Mouse (Mus musculus): ENCODE measurements around the gene Mmp8.

Gene Mmp8

DNA sequence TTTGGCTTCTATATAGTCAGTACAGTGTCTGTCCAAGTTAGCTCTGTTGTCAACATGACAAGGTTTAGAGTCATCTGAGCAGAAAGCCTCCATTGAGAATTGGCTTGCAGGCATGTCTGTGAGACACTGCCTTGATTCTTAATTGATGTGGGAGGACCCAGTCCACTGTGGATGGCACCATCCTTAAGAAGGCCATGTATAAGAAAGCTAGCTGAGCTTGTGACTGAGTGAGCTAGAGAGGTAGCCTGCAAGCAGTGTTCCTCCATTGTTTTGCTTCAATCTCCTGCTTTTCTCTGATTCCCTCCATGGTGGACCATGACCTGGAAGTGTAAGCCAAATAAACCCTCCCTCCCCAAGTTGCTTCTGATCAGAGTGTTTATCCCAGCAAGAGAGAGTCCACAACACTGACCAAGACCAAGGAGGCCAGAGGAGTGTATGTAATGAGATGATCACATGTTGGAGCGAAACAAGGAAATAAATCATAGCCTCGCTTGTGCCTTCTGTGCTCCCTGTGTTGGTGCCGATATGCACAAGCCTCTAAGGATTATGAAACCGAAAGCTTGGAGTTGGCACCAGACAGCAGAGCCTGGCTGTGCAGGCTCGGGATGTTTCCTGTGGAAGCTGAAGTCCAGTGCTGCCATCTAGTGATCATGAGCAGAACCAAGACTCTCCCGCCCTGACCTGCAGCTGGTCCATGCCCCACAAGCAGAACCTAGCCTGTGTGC is 36.7 kb downstream of the Mmp8 start:
- peak; percentile 46 for DNase-seq (ENCODE audit: low read depth)

DNA sequence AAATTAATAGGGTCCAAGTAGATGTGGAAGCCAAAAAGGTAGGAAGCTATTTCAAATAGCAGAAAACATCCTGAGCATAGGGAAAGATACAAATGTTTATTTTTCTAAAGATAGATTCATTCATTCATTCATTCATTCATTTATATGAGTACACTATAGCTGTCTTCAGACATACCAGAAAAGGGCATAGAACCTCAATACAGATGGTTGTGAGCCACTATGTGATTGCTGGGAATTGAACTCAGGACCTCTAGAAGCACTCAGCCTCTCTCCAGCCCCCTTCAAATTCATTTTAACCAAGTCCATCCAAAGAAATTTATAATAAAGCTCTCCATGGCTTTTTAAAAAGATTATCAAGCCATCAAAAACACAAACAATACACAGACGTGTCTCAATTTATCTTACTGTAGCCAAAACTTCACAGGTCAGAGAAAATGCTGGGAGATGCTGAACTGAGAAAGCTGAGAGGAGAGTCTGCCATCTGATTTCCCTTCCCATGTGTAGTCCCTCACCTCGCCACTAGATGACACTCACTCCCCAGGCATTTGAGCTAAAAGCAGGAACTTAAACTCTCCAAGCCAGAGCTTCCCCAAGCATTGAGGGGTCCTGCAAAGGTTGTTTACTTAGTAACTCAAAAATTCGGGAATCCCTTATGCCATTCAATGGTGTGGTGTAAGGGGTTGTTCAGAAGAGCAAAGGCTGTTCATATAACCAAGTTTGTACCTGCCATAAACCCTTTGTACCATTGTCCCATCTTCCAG is 44.9 kb downstream of the Mmp8 start:
- peak; percentile 51 for DNase-seq (ENCODE audit: low read depth)

DNA sequence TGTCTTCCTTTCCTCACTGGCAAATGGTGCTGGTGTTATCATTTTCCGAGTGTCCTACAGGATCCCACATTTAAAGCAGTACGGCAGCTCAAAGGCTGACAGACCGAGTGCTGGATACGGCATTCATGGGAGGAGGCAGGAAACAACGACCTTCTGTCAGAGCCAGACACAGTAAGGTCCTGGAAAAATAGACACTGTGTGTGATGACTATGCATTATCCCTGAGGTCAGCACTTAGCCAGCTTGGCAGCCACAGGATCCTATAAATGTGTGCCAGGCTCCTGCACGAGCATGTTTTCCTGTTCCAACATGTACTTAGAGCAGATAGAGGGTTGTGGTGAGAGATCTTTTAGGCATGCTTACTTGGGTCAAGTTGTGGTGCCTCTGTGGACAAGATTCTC is 45.7 kb downstream of the Mmp8 start:
- no peak for DNase-seq (ENCODE audit: low read depth)

DNA sequence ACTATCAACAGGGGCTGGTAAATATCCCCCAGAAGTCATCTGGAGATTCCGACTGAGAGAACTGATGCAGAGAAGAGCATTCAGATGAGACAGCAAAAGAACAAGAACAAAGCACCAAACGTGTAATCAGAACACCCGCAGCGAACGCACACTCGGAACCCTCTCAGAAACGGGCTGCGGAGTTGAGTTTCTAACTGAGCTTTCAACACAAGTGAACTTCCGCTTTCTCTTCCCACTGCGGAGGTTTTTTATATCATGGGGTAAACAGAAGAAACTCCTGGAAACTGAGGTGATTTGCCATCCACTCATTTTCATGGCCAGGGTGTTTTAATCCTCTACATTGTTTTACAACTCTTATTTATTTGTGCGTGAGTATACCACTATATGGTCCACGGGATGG is 47.4 kb downstream of the Mmp8 start:
- no peak for DNase-seq (ENCODE audit: low read depth)

Measured in c-Kit-positive CD71-positive TER-119-negative erythroid progenitor cells, embryonic 14.5 days (primary cell).